Mouse (Mus musculus) intestine, embryonic 14.5 days (tissue): ENCODE measurements at regions not wholly inside any gene's neighbourhood (a gene's known extent, or its start where the extent isn't known, plus 50 kb on each side); places are given as distances from the start of the nearest gene placed in this dataset.

Experiments used
- ATAC-seq: fragments of 200-750 bp; cut with Nextera tagmentation; replicated peaks from 2 replicates; pipeline ENCODE4 v1.8.0; 2017; ENCODE audit warnings: low read depth, moderate number of reproducible peaks, moderate TSS enrichment, moderate library complexity; ENCODE audit not compliant: low FRiP score, low TSS enrichment
- DNase-seq: peaks from one replicate; pipeline ENCODE4 v3.0.0-alpha.2; 2018; ENCODE audit warnings: low spot score
- H3K27ac ChIP-seq: fragments of 300-500 bp; sonication (generic); 2 replicates; pipeline ENCODE4 v1.5.1; 2014; ENCODE audit warnings: low read depth, mild to moderate bottlenecking, control low read depth
- H3K27me3 ChIP-seq: fragments of 300-500 bp; sonication (generic); replicated peaks from 2 replicates; pipeline ENCODE4 v1.6.1; 2014; ENCODE audit warnings: low read length, control low read depth; ENCODE audit not compliant: control insufficient read depth, insufficient read depth
- H3K36me3 ChIP-seq: fragments of 300-500 bp; sonication (generic); 2 replicates; pipeline ENCODE4 v1.6.1; 2014; ENCODE audit warnings: low read length, control low read depth; ENCODE audit not compliant: control insufficient read depth, insufficient read depth
- H3K4me1 ChIP-seq: fragments of 300-500 bp; sonication (generic); replicated peaks from 2 replicates; pipeline ENCODE4 v1.6.1; 2014; ENCODE audit warnings: low read length, control low read depth, mixed read lengths; ENCODE audit not compliant: control insufficient read depth, insufficient read depth
- H3K4me2 ChIP-seq: fragments of 300-500 bp; sonication (generic); 2 replicates; pipeline ENCODE4 v1.6.1; 2014; ENCODE audit warnings: low read length
- H3K4me3 ChIP-seq: fragments of 300-500 bp; sonication (generic); 2 replicates; pipeline ENCODE4 v1.5.1; 2014; ENCODE audit warnings: low read depth, low read length, control low read depth, mixed read lengths
- H3K9ac ChIP-seq: fragments of 300-500 bp; sonication (generic); 2 replicates; pipeline ENCODE4 v1.6.1; 2014; ENCODE audit warnings: mild to moderate bottlenecking, low read length
- H3K9me3 ChIP-seq: fragments of 300-500 bp; sonication (generic); 2 replicates; pipeline ENCODE4 v1.6.1; 2016; ENCODE audit warnings: low read length, control low read depth; ENCODE audit not compliant: control insufficient read depth
- WGBS: fragments of 180-500 bp; shearing (Covaris S2); extraction: QIAGEN DNeasy Blood & Tissue Kit; methylation state at CpG from one replicate; pipeline ENCODE4 v1.1.7; 2014; 5-methylcytosine and 5-hydroxymethylcytosine counted together

DNA sequence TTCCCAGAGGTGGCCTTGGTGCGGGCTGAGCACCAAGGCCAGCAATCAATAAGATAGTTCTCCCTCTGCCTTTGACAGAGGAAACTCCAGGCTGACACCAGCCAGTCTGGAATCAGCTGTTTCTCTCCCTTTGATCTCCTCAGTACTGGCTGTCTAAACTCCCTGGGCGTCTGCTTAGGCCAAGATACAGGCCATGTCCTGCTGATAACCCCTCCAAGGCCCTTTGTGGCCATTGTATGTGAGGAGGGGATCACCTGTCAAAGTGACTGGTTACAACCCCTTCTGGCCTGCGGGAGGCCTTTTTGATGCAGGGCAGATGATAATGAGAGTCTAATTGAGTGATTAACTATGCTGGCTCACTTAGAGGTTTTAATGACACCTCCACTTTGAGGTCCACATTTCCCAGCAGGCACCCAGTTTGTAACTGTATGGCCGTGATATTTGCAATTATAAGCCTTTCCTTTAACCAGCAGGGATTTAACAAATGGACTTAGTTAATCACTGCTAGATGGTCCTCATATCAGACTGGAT is 777.8 kb downstream of the Kcnj2 start:
- WGBS = 32% methylated on average over 4 of the region's 4 CpGs
- no peak for DNase-seq
- ATAC-seq = no peak

DNA sequence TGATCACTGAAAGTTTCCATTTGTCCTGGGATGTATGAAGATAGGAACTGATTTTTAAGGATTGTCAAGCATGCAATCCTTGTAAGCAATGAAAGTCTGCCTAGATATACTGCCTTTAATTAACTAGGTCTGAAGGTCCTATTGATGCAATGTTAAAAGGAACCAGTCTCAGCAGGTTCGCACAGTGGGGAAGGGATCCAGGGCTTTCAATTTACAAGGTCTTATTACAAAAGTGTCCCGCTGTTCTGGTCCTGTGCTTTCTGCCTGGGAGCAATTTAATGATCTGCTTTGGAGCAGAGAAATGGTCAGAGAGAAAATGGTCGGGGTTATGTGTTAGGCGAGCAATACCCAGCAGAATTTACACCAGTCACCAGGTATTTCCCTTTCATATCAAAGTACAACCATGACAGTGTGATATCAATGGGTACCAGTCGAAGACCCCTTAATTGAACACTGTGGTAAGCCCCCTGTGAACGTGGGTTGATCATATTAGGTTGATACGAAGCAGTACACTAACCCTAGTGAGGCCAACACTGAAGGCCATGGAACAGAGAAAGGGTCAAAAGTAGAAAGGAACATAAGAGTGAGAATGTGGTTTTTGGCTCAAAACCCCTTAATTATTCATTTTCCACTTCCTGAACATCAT is 778.5 kb downstream of the Kcnj2 start:
- DNase-seq (no peak), ATAC-seq (no peak)
- Histone ChIP-seq H3K36me3 (no peaks in the 10 kb centered on the region), H3K4me3 (no peak overlapping the region), H3K27me3 (0 out of 2 replicates have a peak, but pooled peaks cover 2% of the 10 kb centered on the region), H3K9me3 (no peaks in the 10 kb centered on the region), H3K9ac (no peak overlapping the region), H3K4me2 (no peak overlapping the region), H3K4me1 (no peaks in the 10 kb centered on the region), H3K27ac (no peak overlapping the region)
- 44% methylated on average over 7 of the region's 7 CpGs for WGBS

More for the DNA sequence above, 777.8 kb downstream of the Kcnj2 start:
- Histone ChIP-seq H3K9me3 (no peaks in the 10 kb centered on the region), H3K36me3 (no peaks in the 10 kb centered on the region), H3K27me3 (0 out of 2 replicates have a peak, but pooled peaks cover 2% of the 10 kb centered on the region), H3K27ac (no peak overlapping the region), H3K4me1 (no peaks in the 10 kb centered on the region), H3K9ac (no peak overlapping the region), H3K4me2 (no peak overlapping the region), H3K4me3 (no peak overlapping the region)

DNA sequence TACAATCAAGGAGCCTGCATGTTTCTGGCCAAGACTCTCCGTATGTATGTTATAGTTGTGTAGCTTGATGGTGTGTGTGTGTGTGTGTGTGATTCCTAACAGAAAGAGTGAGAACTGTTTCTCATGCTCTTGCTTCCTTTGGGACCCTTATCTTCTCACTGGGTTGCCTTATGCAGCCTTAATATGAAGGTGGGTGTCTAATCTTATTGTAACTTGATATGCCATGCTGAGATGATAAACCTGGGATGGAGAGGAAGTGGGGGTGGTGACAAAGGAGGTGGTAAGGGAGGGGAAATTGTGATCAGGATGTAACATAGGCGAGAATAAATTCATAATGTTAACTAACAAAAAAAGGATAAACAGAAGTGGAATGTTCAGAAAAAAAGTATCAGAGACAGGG is 791.3 kb downstream of the Kcnj2 start:
- Histone ChIP-seq H3K9me3 (no peaks in the 10 kb centered on the region), H3K36me3 (no peaks in the 10 kb centered on the region), H3K4me1 (no peaks in the 10 kb centered on the region), H3K9ac (no peak overlapping the region), H3K27ac (no peak overlapping the region), H3K4me2 (no peak overlapping the region), H3K4me3 (no peak overlapping the region), H3K27me3 (no peaks in the 10 kb centered on the region)
- no peak for ATAC-seq
- DNase-seq = no peak
- 69% methylated on average over 2 of the region's 2 CpGs for WGBS

DNA sequence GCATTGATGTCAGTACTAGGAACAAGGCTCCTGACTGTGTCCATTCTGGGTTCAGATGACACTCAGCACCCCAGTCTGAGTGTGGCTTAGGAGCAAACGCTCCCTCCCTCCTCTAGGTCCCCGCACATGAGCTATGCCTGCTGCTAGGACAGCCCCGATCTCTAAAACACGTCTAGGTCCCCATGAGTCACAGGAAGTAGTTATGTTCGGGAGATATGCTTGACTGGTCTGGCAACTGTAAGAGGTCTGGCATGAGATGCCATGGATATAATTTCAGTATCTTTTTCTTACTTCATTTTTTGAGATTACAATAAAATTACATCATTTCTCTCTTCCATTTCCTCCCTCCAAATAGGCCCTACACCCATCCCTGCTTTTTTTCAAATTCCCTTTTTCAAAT is 792.1 kb downstream of the Kcnj2 start:
- H3K9ac ChIP-seq = no peak overlapping the region
- H3K27ac ChIP-seq = no peak overlapping the region
- H3K4me3 ChIP-seq = no peak overlapping the region
- no peak overlapping the region for H3K4me2 ChIP-seq
- H3K27me3 ChIP-seq = no peaks in the 10 kb centered on the region
- no peaks in the 10 kb centered on the region for H3K4me1 ChIP-seq
- no peaks in the 10 kb centered on the region for H3K36me3 ChIP-seq
- whole genome bisulfite sequencing = 69% methylated on average over 5 of the region's 5 CpGs
- ATAC-seq (no peak), DNase-seq (no peak)
- no peaks in the 10 kb centered on the region for H3K9me3 ChIP-seq

DNA sequence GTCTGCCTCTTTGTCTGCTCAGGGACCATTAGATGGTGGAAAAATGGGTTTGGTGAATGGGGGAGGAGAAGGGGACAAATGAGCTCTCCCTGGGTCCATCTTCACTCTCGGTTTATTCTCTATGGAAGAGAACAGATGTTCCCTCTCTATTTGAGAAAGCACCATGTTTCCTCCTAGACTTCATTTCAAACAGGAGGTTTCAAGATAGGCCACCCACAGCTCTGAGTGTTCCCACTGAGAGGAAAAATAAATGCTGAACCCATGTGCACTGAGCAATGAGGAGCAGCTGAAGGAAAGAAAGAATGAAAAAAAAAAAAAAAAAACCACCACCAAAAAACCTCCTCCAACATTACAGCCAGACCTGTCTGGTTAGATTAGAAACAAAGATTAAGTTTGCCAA is 799.2 kb downstream of the Kcnj2 start:
- DNase-seq (no peak), ATAC-seq (no peak)
- H3K27ac ChIP-seq = no peak overlapping the region
- H3K4me3 ChIP-seq = no peak overlapping the region
- no peaks in the 10 kb centered on the region for H3K9me3 ChIP-seq
- no peak overlapping the region for H3K4me2 ChIP-seq
- no peaks in the 10 kb centered on the region for H3K27me3 ChIP-seq
- WGBS = 43% methylated on average over 1 of the region's 1 CpGs
- H3K36me3 ChIP-seq = no peaks in the 10 kb centered on the region
- H3K4me1 ChIP-seq = no peaks in the 10 kb centered on the region
- H3K9ac ChIP-seq = no peak overlapping the region

DNA sequence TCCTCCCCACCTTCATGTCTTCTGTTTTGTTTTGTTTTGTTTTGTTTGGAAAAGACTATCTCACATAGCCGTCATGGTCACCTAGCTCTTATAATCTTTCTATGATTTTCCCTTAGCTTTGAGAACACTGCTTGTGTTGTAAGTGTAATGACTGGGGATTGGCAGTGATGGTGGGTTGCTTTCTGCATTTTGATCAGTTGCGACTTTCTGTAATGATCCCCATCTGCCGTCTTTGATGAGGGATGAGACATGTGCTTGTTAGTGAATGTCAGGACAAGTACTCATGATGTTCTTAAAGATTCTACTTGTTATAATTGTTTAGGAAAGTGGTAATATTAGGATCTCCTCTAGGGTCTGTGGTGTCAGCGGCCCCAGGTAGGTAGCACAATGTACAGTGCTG is 809.4 kb downstream of the Kcnj2 start:
- no peaks in the 10 kb centered on the region for H3K9me3 ChIP-seq
- no peak for ATAC-seq
- DNase-seq = no peak
- H3K27ac ChIP-seq = no peak overlapping the region
- 92% methylated on average over 4 of the region's 4 CpGs for WGBS
- no peaks in the 10 kb centered on the region for H3K36me3 ChIP-seq
- H3K9ac ChIP-seq = no peak overlapping the region
- H3K4me3 ChIP-seq = no peak overlapping the region
- no peak overlapping the region for H3K4me2 ChIP-seq
- no peaks in the 10 kb centered on the region for H3K27me3 ChIP-seq
- H3K4me1 ChIP-seq = no peaks in the 10 kb centered on the region

DNA sequence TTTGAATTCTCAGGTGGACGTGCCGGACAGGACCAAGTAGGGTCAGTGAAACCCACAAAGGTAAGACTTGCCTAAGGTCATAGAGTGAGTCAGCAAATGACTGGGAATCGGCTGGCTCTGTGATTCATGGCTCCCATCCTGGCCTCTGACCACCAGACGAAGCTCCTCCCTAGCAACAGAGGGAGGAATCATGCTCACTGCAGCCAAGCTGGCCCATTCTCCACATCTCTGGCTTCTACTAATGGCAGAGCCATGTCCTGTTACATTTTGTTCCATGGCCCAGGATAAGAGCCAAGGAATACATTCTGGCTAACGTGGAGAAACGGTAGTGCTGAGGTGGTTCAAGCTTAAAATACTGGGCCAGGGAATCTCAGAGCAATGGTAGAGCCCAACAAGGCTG is 814.2 kb downstream of the Kcnj2 start:
- Histone ChIP-seq H3K9ac (no peak overlapping the region), H3K4me2 (no peak overlapping the region), H3K27me3 (no peaks in the 10 kb centered on the region), H3K4me1 (no peaks in the 10 kb centered on the region), H3K27ac (no peak overlapping the region), H3K9me3 (no peaks in the 10 kb centered on the region), H3K4me3 (no peak overlapping the region), H3K36me3 (no peaks in the 10 kb centered on the region)
- WGBS = 83% methylated on average over 6 of the region's 6 CpGs
- ATAC-seq (no peak), DNase-seq (no peak)

DNA sequence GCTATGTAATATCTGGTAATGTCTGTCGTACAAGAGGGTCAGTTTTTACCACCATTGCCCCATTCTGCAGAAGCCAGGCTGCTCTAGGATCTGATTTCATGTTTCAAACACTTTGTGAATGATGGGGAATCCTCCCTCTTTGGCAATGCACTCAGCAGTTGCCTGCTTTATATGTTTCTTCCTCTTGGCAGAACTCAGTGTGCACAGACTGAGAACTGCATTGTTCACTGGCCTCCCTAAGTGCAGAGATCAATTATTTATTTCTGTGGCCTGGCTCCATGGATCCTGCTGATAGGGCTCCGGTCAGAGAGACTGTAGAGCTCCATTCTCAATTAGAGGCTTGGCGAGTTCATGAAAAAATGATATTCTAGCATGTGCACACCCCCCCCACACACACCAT is 824.1 kb downstream of the Kcnj2 start:
- H3K4me1 ChIP-seq = no peaks in the 10 kb centered on the region; the same call in 1 of the 2 replicates
- ATAC-seq = no peak
- 72% methylated on average over 3 of the region's 3 CpGs for WGBS
- H3K9ac ChIP-seq = no peak overlapping the region
- no peak overlapping the region for H3K4me3 ChIP-seq
- H3K27ac ChIP-seq = no peak overlapping the region
- no peak overlapping the region for H3K4me2 ChIP-seq
- no peaks in the 10 kb centered on the region for H3K9me3 ChIP-seq
- H3K36me3 ChIP-seq = no peaks in the 10 kb centered on the region
- no peaks in the 10 kb centered on the region for H3K27me3 ChIP-seq
- no peak for DNase-seq

DNA sequence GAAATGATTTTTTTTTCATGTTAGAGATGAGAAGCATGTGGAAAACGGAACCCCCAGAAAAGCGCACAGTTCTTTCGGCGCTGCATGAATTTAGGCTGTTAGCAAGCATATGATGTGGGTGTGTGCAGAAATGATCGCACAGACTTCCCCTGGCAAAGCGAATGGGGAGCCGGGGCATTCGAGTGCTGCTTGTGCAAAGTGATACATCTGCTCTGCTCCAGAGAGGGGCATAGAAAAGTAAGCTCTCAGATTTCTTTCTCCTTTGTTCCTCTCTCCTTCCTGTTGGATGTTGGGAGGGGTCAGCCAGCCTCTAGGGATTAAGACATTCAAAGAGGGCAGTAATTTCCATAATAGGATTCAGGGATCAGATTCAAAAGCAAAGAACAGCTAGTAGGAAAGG is 827.9 kb downstream of the Kcnj2 start:
- no peak for ATAC-seq
- WGBS = 53% methylated on average over 8 of the region's 8 CpGs
- H3K4me1 ChIP-seq = no peaks in the 10 kb centered on the region; the same call in 1 of the 2 replicates
- no peak overlapping the region for H3K4me3 ChIP-seq
- no peaks in the 10 kb centered on the region for H3K27me3 ChIP-seq
- H3K9ac ChIP-seq = no peak overlapping the region
- DNase-seq = no peak
- H3K36me3 ChIP-seq = no peaks in the 10 kb centered on the region
- H3K9me3 ChIP-seq = no peaks in the 10 kb centered on the region
- H3K27ac ChIP-seq = no peak overlapping the region
- no peak overlapping the region for H3K4me2 ChIP-seq
